Mouse (Mus musculus): ENCODE measurements around the gene Olfr911-ps1.

GRCm38 (mm10) chr9:38512353-38512752, 9.0 kb upstream of the Olfr911-ps1 start:
- TF ChIP-seq CTCF (IDR thresholded peaks at IDR 0.05; ENCODE audit: low read depth) (no peak), EP300 (optimal IDR thresholded peaks at IDR 0.05) (no peak)

Data from stomach, postnatal 0 days (tissue).